Mouse (Mus musculus) embryonic facial prominence, embryonic 12.5 days (tissue): Measurements from ENCODE around the gene Zbtb45. TPM values are rescaled to one million over a fixed set of nuclear protein-coding genes. Genes with fewer than 3 reads are reported as not detected.
A peak's percentile ranks its signal among the peaks of the same experiment; 100 is the strongest.

Source experiments
- ATAC-seq: fragments of 200-750 bp; cut with Nextera tagmentation; 2 replicates; pipeline ENCODE4 v1.8.0; 2017; ENCODE audit not compliant: insufficient number of reproducible peaks, insufficient read depth, low FRiP score, low TSS enrichment
- H3K27ac ChIP-seq: fragments of 300-500 bp; sonication (generic); 2 replicates; pipeline ENCODE4 v1.5.1; 2016; ENCODE audit warnings: mild to moderate bottlenecking
- H3K27me3 ChIP-seq: fragments of 300-500 bp; sonication (generic); 2 replicates; pipeline ENCODE4 v1.6.1; 2016; ENCODE audit warnings: mild to moderate bottlenecking, moderate library complexity
- H3K36me3 ChIP-seq: fragments of 300-500 bp; sonication (generic); 2 replicates; pipeline ENCODE4 v1.6.1; 2016; ENCODE audit warnings: mild to moderate bottlenecking
- H3K4me1 ChIP-seq: fragments of 300-500 bp; sonication (generic); 2 replicates; pipeline ENCODE4 v1.6.1; 2016
- H3K4me2 ChIP-seq: fragments of 300-500 bp; sonication (generic); replicated peaks from 2 replicates; pipeline ENCODE4 v1.6.1; 2016; ENCODE audit warnings: mild to moderate bottlenecking, moderate library complexity
- H3K4me3 ChIP-seq: fragments of 300-500 bp; sonication (generic); 2 replicates; pipeline ENCODE4 v1.5.1; 2016; ENCODE audit warnings: mild to moderate bottlenecking
- H3K9ac ChIP-seq: fragments of 300-500 bp; sonication (generic); 2 replicates; pipeline ENCODE4 v1.6.1; 2016; ENCODE audit warnings: mild to moderate bottlenecking, moderate library complexity
- H3K9me3 ChIP-seq: fragments of 300-500 bp; sonication (generic); 2 replicates; pipeline ENCODE4 v1.6.1; 2016; ENCODE audit warnings: mild to moderate bottlenecking, moderate library complexity
- WGBS: fragments of 180-500 bp; shearing (Covaris S2); methylation state at CpG from one replicate; pipeline ENCODE4 v1.1.7; 2016; 5-methylcytosine and 5-hydroxymethylcytosine counted together
- polyA plus RNA-seq: library from polyadenylated mRNA; unstranded; fragments of >200 nt; fragmentation: Nextera tagmentation; extraction: Ambion mirVana; gene quantifications from 2 replicates; pipeline ENCODE4 v1.2.1, GENCODE M21; 2016

Gene Zbtb45
- polyA plus RNA-seq, 1 experiment from 2014 or later: 29.9 TPM

- no peak for ATAC-seq
- no peak overlapping the region for H3K9ac ChIP-seq
- no peak overlapping the region for H3K4me2 ChIP-seq
- no peaks in the 10 kb centered on the region for H3K9me3 ChIP-seq
- WGBS: 59% methylated on average over 4 of the region's 4 CpGs
- no peak overlapping the region for H3K27ac ChIP-seq
- H3K4me1 ChIP-seq: peaks cover 9% of the 10 kb centered on the region; the same call in 1 of the 2 replicates
- H3K4me3 ChIP-seq: no peak overlapping the region
- no peaks in the 10 kb centered on the region for H3K27me3 ChIP-seq
- no peaks in the 10 kb centered on the region for H3K36me3 ChIP-seq
These were observed 3.8 kb upstream of the Zbtb45 start for GRCm38 (mm10) chr7:13013671-13014070.

DNA sequence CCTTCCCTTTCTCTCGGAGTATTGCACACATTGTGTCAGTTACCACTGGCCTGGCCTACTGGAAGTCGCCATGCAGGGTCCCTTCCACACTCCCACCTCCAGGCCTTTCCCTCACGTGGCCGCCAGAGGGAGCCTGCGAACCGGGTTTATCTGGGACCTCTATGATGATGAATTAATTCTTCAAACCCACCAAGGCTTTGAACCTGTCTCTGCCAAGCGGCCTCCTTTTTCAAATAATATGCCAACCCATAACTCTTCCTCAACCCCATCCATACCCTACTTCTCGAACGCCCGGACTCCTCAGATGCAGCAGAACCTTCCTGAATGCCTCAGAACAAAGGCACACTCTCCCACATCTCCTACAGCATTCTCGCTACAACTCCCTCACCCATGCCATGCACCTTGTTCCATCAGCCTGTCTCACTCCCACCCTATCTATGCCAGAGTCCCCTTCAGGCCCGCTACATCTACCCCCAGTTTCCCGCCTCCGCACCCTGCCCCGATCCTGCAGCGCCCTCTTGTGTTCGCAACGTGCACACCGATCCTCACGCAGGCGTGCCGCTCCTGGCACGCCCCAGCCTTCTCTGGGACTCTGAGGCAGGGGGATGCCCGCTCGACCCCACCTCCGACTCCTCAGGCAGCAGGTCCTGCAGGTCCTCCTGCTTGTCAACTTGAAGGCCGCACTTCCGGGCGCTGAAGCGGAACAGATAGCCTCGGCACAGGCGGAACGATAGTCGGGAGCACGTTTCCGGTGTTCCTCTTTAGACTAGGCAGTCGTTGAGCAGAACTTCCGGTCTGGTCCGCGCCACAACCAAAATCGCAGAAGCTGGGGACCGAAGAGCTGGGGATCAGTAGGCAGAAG lies 460 bp downstream of the Zbtb45 start:
- Histone ChIP-seq H3K27ac (peak overlapping the region; percentile 97), H3K9ac (peak overlapping the region; percentile 87), H3K36me3 (peaks cover 31% of the 10 kb centered on the region), H3K4me3 (peak overlapping the region; percentile 65), H3K4me2 (peak overlapping the region; percentile 75), H3K9me3 (no peaks in the 10 kb centered on the region), H3K27me3 (peaks cover 15% of the 10 kb centered on the region), H3K4me1 (peaks cover 22% of the 10 kb centered on the region)
- under 1% methylated on average over 42 of the region's 42 CpGs for WGBS
- ATAC-seq: peak; percentile 87

GRCm38 (mm10) chr7:13007341-13008092 lies 2.3 kb downstream of the Zbtb45 start:
- 42% methylated on average over 57 of the region's 57 CpGs for WGBS
- peak overlapping the region; percentile 12; the same call in 1 of the 2 replicates for H3K4me3 ChIP-seq

DNA sequence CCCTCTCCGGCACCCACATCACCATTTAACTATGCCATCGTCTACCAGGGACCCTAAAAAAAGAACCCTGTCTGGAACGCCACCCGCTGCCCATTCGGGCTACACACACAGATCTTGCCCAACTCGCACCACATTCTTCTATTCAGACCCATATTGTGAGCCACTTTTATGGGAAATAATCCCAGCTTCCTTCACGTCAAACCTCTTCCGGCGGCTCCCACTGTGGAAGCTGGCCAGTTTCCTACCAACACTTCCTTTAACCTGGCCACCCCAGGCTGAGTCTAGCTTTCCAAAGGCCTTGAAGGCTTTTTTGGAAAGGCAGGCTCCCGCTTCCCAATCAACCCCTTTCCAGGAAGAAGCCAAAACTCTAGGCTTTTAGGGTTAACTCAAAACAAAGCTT lies 3.3 kb downstream of the Zbtb45 start:
- peaks cover 31% of the 10 kb centered on the region for H3K36me3 ChIP-seq
- no peak overlapping the region for H3K27ac ChIP-seq
- peaks cover 22% of the 10 kb centered on the region for H3K4me1 ChIP-seq
- peaks cover 15% of the 10 kb centered on the region for H3K27me3 ChIP-seq
- no peak for ATAC-seq
- no peak overlapping the region for H3K4me3 ChIP-seq
- WGBS: 84% methylated on average over 10 of the region's 10 CpGs
- H3K9me3 ChIP-seq: no peaks in the 10 kb centered on the region
- no peak overlapping the region for H3K9ac ChIP-seq
- no peak overlapping the region for H3K4me2 ChIP-seq

More at GRCm38 (mm10) chr7:13007341-13008092, 2.3 kb downstream of the Zbtb45 start:
- Histone ChIP-seq H3K27ac (no peak overlapping the region), H3K27me3 (peaks cover 15% of the 10 kb centered on the region), H3K36me3 (peaks cover 31% of the 10 kb centered on the region), H3K9me3 (no peaks in the 10 kb centered on the region), H3K4me1 (peaks cover 22% of the 10 kb centered on the region), H3K4me2 (peak overlapping the region; percentile 75), H3K9ac (peak overlapping the region; percentile 42)
- ATAC-seq: no peak

DNA sequence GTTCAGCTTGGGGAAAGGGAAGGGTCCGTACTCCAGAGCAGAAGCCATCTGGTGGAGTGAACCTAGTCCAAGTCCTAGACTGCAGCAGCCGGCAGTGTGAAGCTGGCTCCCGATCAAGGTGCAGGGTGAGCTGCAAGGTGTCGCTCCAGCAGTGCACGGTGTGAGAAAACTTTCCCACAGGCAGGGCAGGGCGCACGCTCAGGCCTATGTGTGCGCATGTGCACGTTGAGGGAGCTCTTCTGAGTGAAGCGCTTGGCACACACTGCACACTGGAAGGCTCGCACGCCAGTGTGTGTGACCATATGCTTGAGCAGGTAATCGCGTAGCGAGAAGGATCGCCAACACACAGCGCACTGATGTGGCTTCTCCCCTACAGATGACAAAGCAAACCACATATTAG lies 3.8 kb downstream of the Zbtb45 start:
- ATAC-seq: no peak
- peaks cover 31% of the 10 kb centered on the region for H3K36me3 ChIP-seq
- H3K9me3 ChIP-seq: no peaks in the 10 kb centered on the region
- H3K4me1 ChIP-seq: peaks cover 22% of the 10 kb centered on the region
- H3K4me2 ChIP-seq: no peak overlapping the region
- H3K9ac ChIP-seq: no peak overlapping the region
- peaks cover 15% of the 10 kb centered on the region for H3K27me3 ChIP-seq
- WGBS: 88% methylated on average over 17 of the region's 17 CpGs
- H3K27ac ChIP-seq: no peak overlapping the region
- H3K4me3 ChIP-seq: no peak overlapping the region

DNA sequence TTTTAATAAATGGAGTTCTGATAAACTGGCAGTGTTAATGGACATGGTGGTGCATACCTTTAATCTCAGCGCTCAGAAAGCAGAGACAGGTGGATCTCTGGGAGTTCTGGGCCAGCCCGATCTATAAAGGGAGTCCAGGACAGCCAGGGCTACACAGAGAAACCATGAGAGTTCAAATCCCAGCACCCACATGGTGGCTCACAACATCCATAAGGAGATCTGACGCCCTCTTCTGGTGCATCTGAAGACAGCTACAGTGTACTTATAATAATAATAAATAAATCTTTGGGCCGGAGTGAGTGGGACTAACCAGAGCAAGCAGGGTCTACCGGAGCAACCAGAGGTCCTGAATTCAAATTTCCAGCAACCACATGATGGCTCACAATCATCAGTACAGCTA lies 6.5 kb downstream of the Zbtb45 start:
- Histone ChIP-seq H3K27me3 (peaks cover 15% of the 10 kb centered on the region), H3K27ac (no peak overlapping the region), H3K4me1 (peaks cover 11% of the 10 kb centered on the region), H3K9ac (no peak overlapping the region), H3K4me2 (no peak overlapping the region), H3K4me3 (no peak overlapping the region), H3K36me3 (peaks cover 31% of the 10 kb centered on the region), H3K9me3 (no peaks in the 10 kb centered on the region)
- 76% methylated on average over 5 of the region's 5 CpGs for WGBS
- no peak for ATAC-seq

GRCm38 (mm10) chr7:13001584-13001983 lies 8.2 kb downstream of the Zbtb45 start:
- Histone ChIP-seq H3K9me3 (no peaks in the 10 kb centered on the region), H3K4me1 (no peaks in the 10 kb centered on the region), H3K27ac (no peak overlapping the region), H3K9ac (no peak overlapping the region), H3K4me3 (no peak overlapping the region), H3K27me3 (no peaks in the 10 kb centered on the region), H3K36me3 (peaks cover 16% of the 10 kb centered on the region), H3K4me2 (no peak overlapping the region)
- no peak for ATAC-seq
- 87% methylated on average over 1 of the region's 1 CpGs for WGBS

- no peaks in the 10 kb centered on the region for H3K4me1 ChIP-seq
- H3K9me3 ChIP-seq: no peaks in the 10 kb centered on the region
- H3K36me3 ChIP-seq: no peaks in the 10 kb centered on the region
- H3K27me3 ChIP-seq: no peaks in the 10 kb centered on the region
- no peak within 1 kb of the TSS for H3K4me3 ChIP-seq
- ATAC-seq: no peak
- no peak within 1 kb of the TSS for H3K9ac ChIP-seq
- H3K4me2 ChIP-seq: no peak within 1 kb of the TSS
- 74% methylated on average over 3 of the region's 3 CpGs for WGBS
- H3K27ac ChIP-seq: no peak within 1 kb of the TSS
These were observed 11.0 kb downstream of the Zbtb45 start, which contains the start of gene Trim28 for GRCm38 (mm10) chr7:12998851-12999250. Gene Trim28, plus strand, starts transcription at chr7:12999114.

GRCm38 (mm10) chr7:12998053-12998452 lies 11.8 kb downstream of the Zbtb45 start, which contains the start of gene Slc27a5:
Gene Slc27a5, minus strand, starts transcription at chr7:12998192.
- no peaks in the 10 kb centered on the region for H3K4me1 ChIP-seq
- H3K4me3 ChIP-seq: no peak within 1 kb of the TSS
- no peak within 1 kb of the TSS for H3K27ac ChIP-seq
- 77% methylated on average over 5 of the region's 5 CpGs for WGBS
- no peak within 1 kb of the TSS for H3K9ac ChIP-seq
- H3K36me3 ChIP-seq: no peaks in the 10 kb centered on the region
- no peaks in the 10 kb centered on the region for H3K9me3 ChIP-seq
- ATAC-seq: no peak
- no peaks in the 10 kb centered on the region for H3K27me3 ChIP-seq
- H3K4me2 ChIP-seq: no peak within 1 kb of the TSS

DNA sequence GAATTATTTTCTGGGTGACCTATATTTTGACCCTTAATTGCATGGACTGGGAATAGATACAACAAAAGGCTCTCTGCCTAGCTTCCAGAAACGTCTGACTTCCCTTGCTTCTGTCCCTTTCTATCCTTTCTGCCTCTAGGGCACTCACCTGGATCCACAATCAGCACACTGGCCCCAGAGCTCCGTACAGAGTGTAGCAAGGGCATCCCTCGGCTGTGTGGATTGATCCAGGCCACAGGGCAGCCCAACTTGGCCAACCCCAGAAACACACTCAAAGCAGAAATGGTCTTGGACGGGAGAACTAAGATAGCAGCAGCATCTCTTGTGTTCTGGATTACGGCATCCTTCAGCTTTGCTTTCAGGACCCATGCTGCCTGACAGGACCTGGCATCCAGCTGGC lies 12.6 kb downstream of the Zbtb45 start:
- Histone ChIP-seq H3K4me1 (no peaks in the 10 kb centered on the region), H3K27ac (no peak overlapping the region), H3K4me3 (no peak overlapping the region), H3K4me2 (no peak overlapping the region), H3K9me3 (no peaks in the 10 kb centered on the region), H3K27me3 (no peaks in the 10 kb centered on the region), H3K36me3 (no peaks in the 10 kb centered on the region), H3K9ac (no peak overlapping the region)
- whole genome bisulfite sequencing: 63% methylated on average over 5 of the region's 5 CpGs
- ATAC-seq: no peak

DNA sequence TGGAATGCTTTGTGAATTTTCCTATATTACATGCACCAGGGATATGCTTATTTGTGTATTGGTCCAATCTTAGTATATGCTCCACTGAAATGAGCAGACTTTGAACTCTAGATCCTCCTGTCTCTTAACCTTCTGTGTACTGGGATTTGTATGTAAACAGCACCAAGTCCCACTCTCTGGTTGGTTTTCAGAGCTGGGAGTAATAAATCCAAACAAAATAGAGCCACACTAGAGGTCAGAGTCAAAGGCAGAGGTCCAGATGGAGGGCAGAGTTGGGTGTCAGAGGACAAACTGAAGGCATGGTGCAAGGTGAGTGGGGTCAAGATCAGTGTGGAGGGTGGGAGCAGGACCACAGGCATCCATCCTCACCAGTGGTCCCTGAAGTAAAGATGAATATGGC lies 14.0 kb downstream of the Zbtb45 start:
- Histone ChIP-seq H3K27ac (no peak overlapping the region), H3K27me3 (no peaks in the 10 kb centered on the region), H3K4me3 (no peak overlapping the region), H3K4me2 (no peak overlapping the region), H3K9ac (no peak overlapping the region), H3K36me3 (no peaks in the 10 kb centered on the region), H3K4me1 (no peaks in the 10 kb centered on the region), H3K9me3 (no peaks in the 10 kb centered on the region)
- ATAC-seq: no peak

DNA sequence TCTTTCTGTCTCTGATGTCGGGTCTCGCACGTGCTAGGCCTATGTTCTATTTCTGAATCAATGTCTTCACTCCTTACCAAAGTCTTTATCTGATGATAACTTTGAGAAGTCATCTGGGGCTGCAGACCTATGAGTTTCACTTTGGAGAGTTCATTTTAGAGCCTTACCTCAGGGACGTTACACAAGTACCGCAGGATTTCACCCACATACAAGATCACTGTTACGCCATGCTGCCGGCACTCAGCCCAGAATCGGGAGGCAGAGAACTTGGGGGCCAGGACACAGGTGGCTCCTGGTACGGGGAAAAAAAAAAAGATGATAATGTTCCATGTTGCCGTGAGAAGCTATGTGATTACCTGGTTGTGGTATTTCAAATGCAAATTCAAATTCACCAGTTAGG lies 16.7 kb downstream of the Zbtb45 start:
- WGBS: 85% methylated on average over 10 of the region's 10 CpGs

More for the DNA sequence above, 16.7 kb downstream of the Zbtb45 start:
- no peak overlapping the region for H3K4me3 ChIP-seq
- H3K27ac ChIP-seq: no peak overlapping the region
- H3K36me3 ChIP-seq: no peaks in the 10 kb centered on the region
- no peak overlapping the region for H3K4me2 ChIP-seq
- no peaks in the 10 kb centered on the region for H3K27me3 ChIP-seq
- H3K9ac ChIP-seq: no peak overlapping the region
- no peaks in the 10 kb centered on the region for H3K4me1 ChIP-seq
- no peak for ATAC-seq
- no peaks in the 10 kb centered on the region for H3K9me3 ChIP-seq
